Mouse (Mus musculus) heart, embryonic 14.5 days (tissue): Measurements from ENCODE around the gene 1700019N19Rik. TPM values are rescaled to one million over a fixed set of nuclear protein-coding genes. Genes with fewer than 3 reads are reported as not detected.
A peak's percentile ranks its signal among the peaks of the same experiment; 100 is the strongest.

Source experiments
- ATAC-seq: fragments of 200-750 bp; cut with Nextera tagmentation; 2 replicates; pipeline ENCODE4 v1.8.0; 2017; ENCODE audit warnings: low read depth, moderate TSS enrichment; ENCODE audit not compliant: insufficient number of reproducible peaks, insufficient read depth, low FRiP score
- H3K27ac ChIP-seq, 2 experiments: fragments of 200-500 bp in 1 of 2; fragments of 300-500 bp in 1 of 2; sonication (generic) in 1 of 2; replicated peaks in 1 of 2; 2 replicates each; pipeline ENCODE4 v1.5.1; 2012 to 2014; ENCODE audit warnings: low read depth in 2 of 2, low read length in 2 of 2, control low read depth in 1 of 2, mild to moderate bottlenecking in 1 of 2, mixed read lengths in 1 of 2; ENCODE audit not compliant: control insufficient read depth in 1 of 2, insufficient read depth in 1 of 2
- H3K27me3 ChIP-seq: fragments of 300-500 bp; sonication (generic); 2 replicates; pipeline ENCODE4 v1.6.1; 2014; ENCODE audit warnings: mild to moderate bottlenecking, low read length, control low read depth; ENCODE audit not compliant: control insufficient read depth, insufficient read depth
- H3K36me3 ChIP-seq: fragments of 300-500 bp; sonication (generic); 2 replicates; pipeline ENCODE4 v1.6.1; 2014; ENCODE audit warnings: mild to moderate bottlenecking, control low read depth, low read length, mixed read lengths; ENCODE audit not compliant: control insufficient read depth, insufficient read depth
- H3K4me1 ChIP-seq, 2 experiments: fragments of 200-500 bp in 1 of 2; fragments of 300-500 bp in 1 of 2; sonication (generic) in 1 of 2; 2 replicates each; pipeline ENCODE4 v1.6.1; 2012 to 2014; ENCODE audit warnings: low read length in 2 of 2, control low read depth in 1 of 2, mixed read lengths in 1 of 2; ENCODE audit not compliant: control insufficient read depth in 2 of 2, insufficient read depth in 2 of 2
- H3K4me2 ChIP-seq: fragments of 300-500 bp; sonication (generic); 2 replicates; pipeline ENCODE4 v1.6.1; 2014; ENCODE audit warnings: mild to moderate bottlenecking, low read length
- H3K4me3 ChIP-seq, 2 experiments: fragments of 200-500 bp in 1 of 2; fragments of 300-500 bp in 1 of 2; sonication (generic) in 1 of 2; 2 replicates each; pipeline ENCODE4 v1.5.1; 2012 to 2014; ENCODE audit warnings: low read length in 2 of 2, mild to moderate bottlenecking in 2 of 2, control low read depth in 1 of 2, low read depth in 1 of 2, moderate library complexity in 1 of 2; ENCODE audit not compliant: control insufficient read depth in 1 of 2, insufficient read depth in 1 of 2
- H3K9ac ChIP-seq: fragments of 300-500 bp; sonication (generic); 2 replicates; pipeline ENCODE4 v1.6.1; 2014; ENCODE audit warnings: mild to moderate bottlenecking, low read length
- H3K9me3 ChIP-seq: fragments of 300-500 bp; sonication (generic); 2 replicates; pipeline ENCODE4 v1.6.1; 2016; ENCODE audit warnings: low read length, control low read depth; ENCODE audit not compliant: control insufficient read depth
- WGBS: fragments of 180-500 bp; shearing (Covaris S2); extraction: QIAGEN DNeasy Blood & Tissue Kit; methylation state at CpG from one replicate; pipeline ENCODE4 v1.1.7; 2014; 5-methylcytosine and 5-hydroxymethylcytosine counted together
- polyA plus RNA-seq: library from polyadenylated mRNA; unstranded; fragments of >200 nt; fragmentation: Nextera tagmentation; extraction: Ambion mirVana; gene quantifications from 2 replicates; pipeline ENCODE4 v1.2.1, GENCODE M21; 2014

Gene 1700019N19Rik
- polyA plus RNA-seq, 1 experiment from 2014 or later = not detected

DNA sequence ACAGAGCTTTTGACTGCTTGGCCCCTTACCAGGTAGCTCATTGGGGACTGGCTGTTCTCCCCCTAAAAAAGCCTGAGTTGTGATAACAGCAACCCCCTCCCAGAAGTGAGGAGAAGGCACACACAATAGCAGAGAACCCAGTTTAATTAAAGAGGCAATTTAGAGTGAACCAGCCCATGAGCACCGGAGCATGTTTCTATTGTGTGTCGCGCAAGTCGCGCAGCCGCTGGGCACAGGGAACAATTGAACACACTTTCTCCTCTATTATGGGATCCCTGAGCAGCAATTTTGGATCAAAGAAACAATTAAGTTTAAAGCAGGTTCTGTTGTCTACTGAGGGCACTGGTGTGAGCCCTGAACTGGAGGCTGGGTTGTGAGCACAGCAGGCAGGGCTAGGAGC is 26.9 kb downstream of the 1700019N19Rik start:
- H3K27me3 ChIP-seq = no peaks in the 10 kb centered on the region
- no peak overlapping the region for H3K9ac ChIP-seq
- H3K4me2 ChIP-seq = no peak overlapping the region
- H3K4me3 ChIP-seq = no peak overlapping the region
- H3K9me3 ChIP-seq = no peaks in the 10 kb centered on the region
- H3K4me1 ChIP-seq = peaks cover 0 to 3% of the 10 kb centered on the region in 2 experiments; a peak in 1 of 4 replicates
- WGBS = 95% methylated on average over 6 of the region's 6 CpGs
- H3K36me3 ChIP-seq = no peaks in the 10 kb centered on the region
- ATAC-seq = no peak
- H3K27ac ChIP-seq = no peak overlapping the region

- H3K9ac ChIP-seq = no peak overlapping the region
- peaks cover 0 to 3% of the 10 kb centered on the region in 2 experiments; a peak in 1 of 4 replicates for H3K4me1 ChIP-seq
- no peak overlapping the region for H3K4me3 ChIP-seq
- H3K9me3 ChIP-seq = no peaks in the 10 kb centered on the region
- no peaks in the 10 kb centered on the region for H3K36me3 ChIP-seq
- 10% methylated on average over 12 of the region's 12 CpGs for WGBS
- no peaks in the 10 kb centered on the region for H3K27me3 ChIP-seq
- peak; percentile 46; the same call in 1 of the 2 replicates for ATAC-seq
- H3K27ac ChIP-seq = no peak overlapping the region
- no peak overlapping the region for H3K4me2 ChIP-seq
These were observed 31.3 kb downstream of the 1700019N19Rik start for GRCm38 (mm10) chr19:58762848-58763541.

- no peaks in the 10 kb centered on the region for H3K9me3 ChIP-seq
- WGBS = 22% methylated on average over 6 of the region's 6 CpGs
- ATAC-seq = peak; percentile 28; the same call in 1 of the 2 replicates
These were observed 31.9 kb downstream of the 1700019N19Rik start for GRCm38 (mm10) chr19:58762316-58762715.

GRCm38 (mm10) chr19:58759423-58759822 is 34.8 kb downstream of the 1700019N19Rik start, which contains the start of gene Pnliprp2:
TSS of gene Pnliprp2 (plus strand) at chr19:58759719.
- WGBS = 61% methylated on average over 9 of the region's 9 CpGs
- Histone ChIP-seq H3K27me3 (no peaks in the 10 kb centered on the region), H3K36me3 (no peaks in the 10 kb centered on the region), H3K27ac (no peak within 1 kb of the TSS), H3K9ac (no peak within 1 kb of the TSS), H3K4me1 (peaks cover 0 to 3% of the 10 kb centered on the region in 2 experiments; a peak in 1 of 4 replicates), H3K4me3 (no peak within 1 kb of the TSS), H3K4me2 (no peak within 1 kb of the TSS), H3K9me3 (no peaks in the 10 kb centered on the region)
- no peak for ATAC-seq

More at GRCm38 (mm10) chr19:58762316-58762715, 31.9 kb downstream of the 1700019N19Rik start:
- Histone ChIP-seq H3K27ac (no peak overlapping the region), H3K36me3 (no peaks in the 10 kb centered on the region), H3K27me3 (no peaks in the 10 kb centered on the region), H3K4me2 (no peak overlapping the region), H3K9ac (no peak overlapping the region), H3K4me3 (no peak overlapping the region), H3K4me1 (peaks cover 0 to 3% of the 10 kb centered on the region in 2 experiments; a peak in 1 of 4 replicates)

DNA sequence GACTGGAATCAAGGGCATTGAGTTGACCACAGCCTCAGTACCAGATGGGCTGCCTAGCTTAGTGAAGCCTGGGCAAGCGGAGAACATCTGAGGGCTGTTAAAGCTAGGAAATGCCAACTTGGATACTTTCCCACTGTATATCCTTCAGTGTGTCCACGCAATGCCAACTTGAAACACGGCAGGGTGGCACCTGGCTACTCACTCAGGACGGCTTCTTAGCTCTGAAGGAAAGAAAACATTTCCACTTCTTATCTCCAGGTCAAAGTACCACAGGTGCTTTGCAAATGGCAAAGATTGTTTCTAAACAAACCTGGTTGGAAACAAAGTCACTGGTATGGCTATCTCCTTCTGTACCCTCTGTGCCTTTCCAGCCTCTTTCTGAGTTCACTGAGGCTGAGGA is 35.4 kb downstream of the 1700019N19Rik start:
- Histone ChIP-seq H3K4me2 (no peak overlapping the region), H3K27ac (no peak overlapping the region), H3K9me3 (no peaks in the 10 kb centered on the region), H3K4me1 (peaks cover 0 to 3% of the 10 kb centered on the region in 2 experiments; a peak in 1 of 4 replicates), H3K9ac (no peak overlapping the region), H3K36me3 (no peaks in the 10 kb centered on the region), H3K27me3 (no peaks in the 10 kb centered on the region), H3K4me3 (no peak overlapping the region)
- 88% methylated on average over 4 of the region's 4 CpGs for WGBS
- ATAC-seq = no peak

- Histone ChIP-seq H3K27ac (no peak overlapping the region), H3K4me2 (no peak overlapping the region), H3K27me3 (no peaks in the 10 kb centered on the region), H3K36me3 (no peaks in the 10 kb centered on the region), H3K9me3 (no peaks in the 10 kb centered on the region), H3K4me3 (no peak overlapping the region), H3K4me1 (no peaks in the 10 kb centered on the region), H3K9ac (no peak overlapping the region)
- no peak for ATAC-seq
- 54% methylated on average over 2 of the region's 2 CpGs for WGBS
These were observed 42.8 kb downstream of the 1700019N19Rik start for GRCm38 (mm10) chr19:58751504-58751903.

DNA sequence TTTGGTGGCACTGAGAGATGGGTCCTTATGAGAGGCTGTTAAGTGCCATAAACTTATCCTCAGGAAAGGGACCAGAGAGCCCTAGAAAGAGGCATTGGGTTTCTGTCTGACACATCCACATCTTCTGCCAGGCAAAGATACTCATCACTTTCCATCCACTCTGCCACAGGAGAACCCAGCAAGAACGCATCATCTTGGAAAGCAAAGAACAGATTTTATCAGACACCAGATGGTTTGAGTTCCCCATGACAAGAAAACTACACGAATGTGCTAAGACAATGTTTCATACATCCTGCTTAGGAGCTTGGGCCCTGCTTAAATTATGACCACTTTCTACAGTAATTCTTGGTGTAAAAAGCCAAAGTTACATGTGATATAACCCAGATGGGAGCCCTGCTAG is 43.4 kb downstream of the 1700019N19Rik start:
- no peaks in the 10 kb centered on the region for H3K36me3 ChIP-seq
- H3K9me3 ChIP-seq = no peaks in the 10 kb centered on the region
- ATAC-seq = no peak
- H3K27ac ChIP-seq = no peak overlapping the region
- no peak overlapping the region for H3K9ac ChIP-seq
- no peaks in the 10 kb centered on the region for H3K4me1 ChIP-seq
- H3K27me3 ChIP-seq = no peaks in the 10 kb centered on the region
- no peak overlapping the region for H3K4me2 ChIP-seq
- H3K4me3 ChIP-seq = no peak overlapping the region
- WGBS = 74% methylated on average over 2 of the region's 2 CpGs
